Mouse (Mus musculus): Measurements from ENCODE around the gene Dnah11. TPM values are rescaled to one million over a fixed set of nuclear protein-coding genes. Genes with fewer than 3 reads are reported as not detected.
A peak's percentile ranks its signal among the peaks of the same experiment; 100 is the strongest.

The Dnah11 gene
- 0.01 and 0.04 TPM in 2 replicates for polyA plus RNA-seq (2016; fragmentation: Nextera tagmentation; extraction: Ambion mirVana)

DNA sequence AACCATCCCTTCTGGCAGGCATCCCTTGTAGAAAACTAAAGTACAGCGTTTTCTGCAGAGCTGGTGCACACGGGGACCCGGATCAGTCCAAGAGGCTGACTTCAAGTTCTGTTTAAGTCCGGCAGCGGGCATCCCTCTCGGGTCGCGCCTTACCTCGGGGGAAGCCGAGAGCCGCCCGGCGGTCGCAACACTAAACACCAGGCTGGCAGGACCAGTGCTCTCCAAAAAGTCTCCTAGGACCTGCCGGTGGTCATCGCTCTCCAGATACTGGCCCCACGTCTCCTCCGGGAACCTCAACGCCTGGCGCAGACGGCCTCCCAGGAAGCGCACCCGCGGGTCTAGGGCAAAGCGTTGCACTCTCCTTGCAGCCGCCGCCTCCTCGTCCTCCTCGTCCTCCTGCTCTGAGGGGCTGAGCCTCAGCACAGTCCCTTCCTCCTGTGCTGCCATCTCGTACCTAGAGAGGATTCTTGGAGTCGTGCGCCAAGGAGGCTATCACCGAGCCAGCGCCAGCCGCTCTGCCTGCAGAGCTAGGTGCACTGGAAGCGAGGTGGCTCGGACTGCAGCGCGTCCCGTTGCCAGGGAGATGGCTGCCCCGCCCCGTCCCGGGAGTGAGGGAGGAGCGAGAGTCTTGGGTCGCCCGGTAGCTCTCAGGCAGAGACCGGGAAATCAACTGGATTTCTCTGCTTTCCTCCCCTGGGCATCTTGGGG is at the start of gene Dnah11:
TSS of gene Dnah11 (minus strand) at position 658 of the 708 bp plus-strand sequence.
- H3K4me1 ChIP-seq = peaks cover 9% of the 10 kb centered on the region
- H3K27me3 ChIP-seq (ENCODE audit: low read depth, poor library complexity, severe bottlenecking) = peaks cover 51% of the 10 kb centered on the region
- DNase-seq (ENCODE audit: low spot score) = peak; percentile 86
- no peaks in the 10 kb centered on the region for H3K36me3 ChIP-seq
- H3K9me3 ChIP-seq (replicated peaks) = no peaks in the 10 kb centered on the region
- under 1% methylated on average over 47 of the region's 47 CpGs for WGBS
- peak within 1 kb of the TSS; percentile 61 for H3K4me3 ChIP-seq
- H3K27ac ChIP-seq = no peak within 1 kb of the TSS

DNA sequence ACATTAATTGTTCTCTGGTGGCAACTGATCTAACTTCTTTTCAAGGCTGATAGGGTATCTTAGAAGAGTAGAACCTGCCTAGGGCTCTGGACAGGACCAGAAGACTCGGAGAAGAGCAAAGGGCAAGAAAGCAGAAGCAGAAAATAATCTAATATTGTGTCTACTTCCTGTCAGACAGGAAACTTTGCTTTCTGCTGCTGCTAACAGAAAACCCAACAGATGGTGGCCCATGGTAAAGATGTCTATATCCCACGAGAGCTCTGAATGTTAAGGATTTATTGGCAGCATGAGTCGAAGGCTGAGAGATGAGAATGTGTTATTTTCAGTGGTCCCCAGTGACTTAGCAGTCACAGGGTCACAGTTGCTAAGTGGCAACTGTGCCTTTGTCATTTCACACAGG is 22.3 kb upstream of the Dnah11 start:
- no peaks in the 10 kb centered on the region for H3K4me1 ChIP-seq
- no peak for DNase-seq (ENCODE audit: low spot score)
- no peaks in the 10 kb centered on the region for H3K27me3 ChIP-seq (ENCODE audit: low read depth, poor library complexity, severe bottlenecking)
- H3K9me3 ChIP-seq (replicated peaks) = no peaks in the 10 kb centered on the region
- H3K27ac ChIP-seq = no peak overlapping the region
- H3K36me3 ChIP-seq = no peaks in the 10 kb centered on the region
- no peak overlapping the region for H3K4me3 ChIP-seq
- WGBS = 70% methylated on average over 3 of the region's 3 CpGs

DNA sequence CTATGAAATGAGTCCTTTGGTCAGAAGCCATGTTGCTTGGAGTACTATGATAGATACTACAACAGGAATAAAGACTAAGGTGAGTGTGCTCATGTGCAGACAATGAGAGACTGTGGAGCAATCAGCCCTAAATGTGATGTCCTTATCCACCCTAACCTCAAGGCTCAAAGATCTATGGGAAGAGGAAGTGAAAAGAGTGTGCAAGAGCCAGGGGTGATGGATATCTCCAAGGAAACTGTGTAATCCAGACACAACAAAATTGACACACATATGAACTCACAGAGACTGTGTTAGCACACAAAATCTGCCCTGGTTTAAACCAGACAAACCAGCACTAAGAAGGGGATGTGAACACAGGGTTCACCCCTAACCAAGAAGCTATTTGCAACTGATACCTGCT is 21.2 kb upstream of the Dnah11 start:
- Histone ChIP-seq H3K27ac (no peak overlapping the region), H3K4me3 (no peak overlapping the region), H3K36me3 (no peaks in the 10 kb centered on the region), H3K27me3 (ENCODE audit: low read depth, poor library complexity, severe bottlenecking) (no peaks in the 10 kb centered on the region), H3K4me1 (no peaks in the 10 kb centered on the region), H3K9me3 (replicated peaks) (no peaks in the 10 kb centered on the region)
- DNase-seq (ENCODE audit: low spot score) = no peak

DNA sequence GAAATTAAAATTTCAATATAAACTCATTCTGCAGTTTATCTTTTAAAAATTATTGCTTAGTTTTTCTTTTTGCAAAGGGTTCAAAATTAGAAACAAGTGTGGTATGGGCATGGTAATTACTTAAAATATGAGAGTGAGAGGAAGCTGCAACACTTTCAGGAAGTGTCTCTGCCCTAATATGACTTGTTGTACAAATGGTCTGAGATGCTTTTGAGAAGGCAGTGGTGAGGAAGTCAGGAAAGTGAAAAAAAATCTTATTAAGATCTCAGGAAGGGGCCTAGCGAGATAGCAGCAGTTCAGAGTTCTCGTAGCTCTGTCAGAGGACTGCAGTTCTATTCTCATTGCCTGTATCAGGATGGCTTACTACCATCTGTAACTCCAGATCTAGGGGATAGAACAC is 13.3 kb upstream of the Dnah11 start:
- 93% methylated on average over 2 of the region's 2 CpGs for WGBS
- no peak overlapping the region for H3K4me3 ChIP-seq
- no peaks in the 10 kb centered on the region for H3K9me3 ChIP-seq (replicated peaks)
- H3K36me3 ChIP-seq = no peaks in the 10 kb centered on the region
- no peaks in the 10 kb centered on the region for H3K4me1 ChIP-seq
- H3K27ac ChIP-seq = no peak overlapping the region
- no peak for DNase-seq (ENCODE audit: low spot score)
- H3K27me3 ChIP-seq (ENCODE audit: low read depth, poor library complexity, severe bottlenecking) = no peaks in the 10 kb centered on the region

DNA sequence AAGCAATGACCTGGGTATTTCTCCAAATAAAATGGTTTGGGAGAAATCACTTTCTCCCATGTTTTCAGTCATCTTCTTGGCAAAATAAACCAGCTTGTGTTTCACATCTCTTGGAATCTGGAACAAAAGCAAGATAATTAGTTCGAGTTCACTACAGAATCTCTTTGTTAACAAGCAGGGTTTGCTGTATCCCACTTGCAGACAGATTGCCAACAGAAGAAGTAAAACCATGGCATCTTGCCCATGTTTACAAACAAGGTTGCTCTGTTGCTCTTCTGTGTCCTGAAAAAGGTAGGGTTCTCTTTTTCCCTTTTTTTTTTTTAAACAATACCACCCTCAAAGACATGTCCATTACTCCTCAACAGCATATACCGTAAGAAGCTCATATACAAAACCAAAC is 2.3 kb downstream of the Dnah11 start:
- DNase-seq (ENCODE audit: low spot score) = no peak
- Histone ChIP-seq H3K9me3 (replicated peaks) (no peaks in the 10 kb centered on the region), H3K4me1 (peaks cover 9% of the 10 kb centered on the region), H3K4me3 (no peak overlapping the region), H3K36me3 (no peaks in the 10 kb centered on the region), H3K27me3 (ENCODE audit: low read depth, poor library complexity, severe bottlenecking) (peaks cover 51% of the 10 kb centered on the region), H3K27ac (no peak overlapping the region)
- WGBS = 84% methylated on average over 2 of the region's 2 CpGs

DNA sequence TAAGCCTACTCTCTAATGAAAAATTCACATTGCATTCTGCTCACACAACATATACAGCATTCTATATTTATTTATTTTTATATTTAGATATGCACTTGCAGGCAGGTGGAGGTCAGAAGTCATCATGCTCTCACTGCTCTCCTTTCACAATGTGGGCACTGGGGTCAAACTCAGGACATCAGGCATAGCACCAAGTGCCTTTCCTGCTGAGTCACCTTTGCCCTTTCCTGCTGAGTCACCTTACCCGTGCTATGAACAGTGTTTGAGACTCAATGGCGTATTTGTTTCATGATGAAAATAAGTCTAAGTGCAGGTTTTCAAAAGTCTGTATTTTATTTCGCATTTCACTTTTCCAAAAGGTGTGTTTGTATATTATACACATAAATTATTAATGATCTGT is 9.3 kb downstream of the Dnah11 start:
- DNase-seq (ENCODE audit: low spot score) = no peak
- peaks cover 21% of the 10 kb centered on the region for H3K4me1 ChIP-seq
- no peaks in the 10 kb centered on the region for H3K9me3 ChIP-seq (replicated peaks)
- H3K4me3 ChIP-seq = no peak overlapping the region
- WGBS = 78% methylated on average over 3 of the region's 3 CpGs
- no peak overlapping the region for H3K27ac ChIP-seq
- H3K36me3 ChIP-seq = no peaks in the 10 kb centered on the region
- H3K27me3 ChIP-seq (ENCODE audit: low read depth, poor library complexity, severe bottlenecking) = no peaks in the 10 kb centered on the region

DNA sequence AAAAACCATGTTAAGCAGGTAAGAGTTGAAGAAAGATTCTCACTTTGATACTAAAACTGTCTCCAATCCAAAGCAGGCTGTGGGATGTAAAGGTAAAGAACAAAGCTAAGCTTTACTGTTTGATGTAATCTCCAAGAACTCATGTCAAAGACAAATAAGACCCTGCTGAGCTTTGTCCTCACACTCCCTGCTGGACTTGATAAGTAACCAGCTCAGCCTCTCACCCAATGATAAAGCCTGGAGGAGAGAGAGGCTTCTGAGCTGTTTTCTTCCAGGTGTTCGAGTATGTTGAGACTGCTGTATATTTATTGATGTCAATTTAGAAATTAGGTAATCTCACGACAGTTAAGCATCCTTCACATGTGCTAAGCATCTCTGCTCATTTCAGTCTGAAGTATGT is 11.2 kb downstream of the Dnah11 start:
- H3K4me3 ChIP-seq = no peak overlapping the region
- no peak for DNase-seq (ENCODE audit: low spot score)
- no peak overlapping the region for H3K27ac ChIP-seq
- WGBS = 69% methylated on average over 2 of the region's 2 CpGs
- no peaks in the 10 kb centered on the region for H3K36me3 ChIP-seq
- peaks cover 21% of the 10 kb centered on the region for H3K4me1 ChIP-seq
- H3K27me3 ChIP-seq (ENCODE audit: low read depth, poor library complexity, severe bottlenecking) = no peaks in the 10 kb centered on the region
- H3K9me3 ChIP-seq (replicated peaks) = no peaks in the 10 kb centered on the region

DNA sequence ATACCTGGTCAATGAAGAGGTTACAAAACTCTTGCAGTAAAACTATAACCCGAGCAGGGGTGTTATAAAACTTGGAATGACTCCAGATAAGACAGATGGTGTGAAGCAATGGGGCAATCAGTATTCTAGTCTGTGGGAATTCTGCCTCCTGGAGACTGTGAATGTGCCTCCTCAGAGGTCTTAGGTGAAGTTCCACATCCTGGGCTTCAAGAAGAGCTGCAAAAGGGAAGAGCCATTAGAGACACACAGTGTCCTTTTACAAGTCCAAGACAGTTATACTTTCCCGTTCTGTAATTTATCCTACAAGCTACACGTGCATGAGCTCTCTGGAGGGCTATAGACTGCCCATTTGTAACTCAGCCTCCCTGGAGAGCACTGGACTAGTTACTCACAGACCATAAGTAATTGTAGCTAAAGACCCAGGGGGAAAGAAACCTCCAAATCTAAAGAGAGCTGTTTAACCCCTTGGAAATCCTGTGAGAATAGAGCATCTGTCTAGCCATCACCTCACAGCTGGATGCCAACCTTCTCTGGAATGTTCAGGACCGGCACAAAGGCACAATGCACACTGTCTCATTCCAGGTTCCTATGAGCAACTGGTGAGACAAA is 11.9 kb downstream of the Dnah11 start:
- Histone ChIP-seq H3K27ac (no peak overlapping the region), H3K27me3 (ENCODE audit: low read depth, poor library complexity, severe bottlenecking) (no peaks in the 10 kb centered on the region), H3K36me3 (no peaks in the 10 kb centered on the region), H3K4me1 (peaks cover 21% of the 10 kb centered on the region), H3K4me3 (no peak overlapping the region), H3K9me3 (replicated peaks) (no peaks in the 10 kb centered on the region)
- 38% methylated on average over 4 of the region's 4 CpGs for WGBS
- no peak for DNase-seq (ENCODE audit: low spot score)

DNA sequence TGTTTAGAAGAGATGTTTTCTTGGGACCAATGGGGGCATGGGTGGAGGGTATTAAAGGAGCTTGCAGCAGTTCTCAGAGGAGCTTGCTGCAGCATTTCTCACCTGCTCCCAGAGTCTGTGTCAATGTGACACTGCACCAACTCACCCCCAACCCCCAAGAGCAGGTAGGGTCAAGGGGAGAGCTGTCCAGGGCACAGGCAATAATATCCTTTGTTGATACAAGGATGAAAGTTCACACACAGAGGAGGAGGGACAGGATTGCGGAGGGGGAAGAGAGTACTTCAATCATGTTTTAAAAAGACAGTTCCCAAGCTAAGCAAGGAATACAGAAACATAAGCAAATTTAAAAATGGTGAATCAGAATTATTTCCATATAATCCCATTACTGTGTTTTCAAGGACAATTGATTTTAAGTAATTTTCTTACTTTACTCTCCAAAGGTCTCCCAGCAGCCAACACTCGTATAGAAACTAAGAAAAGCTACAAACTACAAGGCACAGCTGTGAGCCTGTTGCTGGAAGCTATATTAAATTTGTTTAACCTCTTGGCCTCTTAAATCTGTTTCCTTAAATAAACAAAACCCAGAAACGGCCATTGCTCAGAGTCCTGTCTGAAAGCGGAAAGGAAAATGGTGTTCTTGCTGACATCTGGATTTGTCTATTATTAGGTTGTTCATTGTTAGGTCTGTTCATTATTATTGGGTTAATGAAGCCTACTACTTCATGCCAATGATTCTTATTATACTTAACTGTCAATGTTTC is 12.5 kb downstream of the Dnah11 start:
- Histone ChIP-seq H3K27me3 (ENCODE audit: low read depth, poor library complexity, severe bottlenecking) (no peaks in the 10 kb centered on the region), H3K27ac (peak overlapping the region; percentile 30; the same call in 1 of the 2 replicates), H3K4me3 (no peak overlapping the region), H3K9me3 (replicated peaks) (no peaks in the 10 kb centered on the region), H3K4me1 (peaks cover 21% of the 10 kb centered on the region), H3K36me3 (no peaks in the 10 kb centered on the region)
- no peak for DNase-seq (ENCODE audit: low spot score)
- WGBS = 30% methylated on average over 4 of the region's 4 CpGs

DNA sequence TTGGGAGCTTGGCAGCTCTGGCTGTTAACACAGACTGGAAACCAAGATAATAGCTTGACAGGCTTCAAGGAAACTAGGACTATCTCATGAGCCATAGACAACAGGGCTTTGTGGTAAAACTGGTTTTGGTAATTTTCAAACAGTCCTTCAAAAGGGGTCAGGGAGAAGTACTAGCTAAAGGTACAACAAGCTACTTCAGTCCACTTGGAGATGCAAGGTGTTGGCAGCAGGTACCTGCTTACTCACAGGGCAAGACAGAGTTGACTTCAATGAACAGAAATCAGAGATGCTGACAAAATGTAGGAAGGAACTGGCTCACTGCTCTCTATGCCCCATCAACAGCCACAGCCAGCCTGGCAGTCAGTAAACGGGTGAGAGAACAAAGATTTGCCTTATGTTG is 14.1 kb downstream of the Dnah11 start:
- Histone ChIP-seq H3K4me3 (no peak overlapping the region), H3K27ac (no peak overlapping the region), H3K4me1 (peaks cover 21% of the 10 kb centered on the region), H3K27me3 (ENCODE audit: low read depth, poor library complexity, severe bottlenecking) (no peaks in the 10 kb centered on the region), H3K36me3 (no peaks in the 10 kb centered on the region), H3K9me3 (replicated peaks) (no peaks in the 10 kb centered on the region)
- WGBS = 93% methylated on average over 1 of the region's 1 CpGs
- DNase-seq (ENCODE audit: low spot score) = no peak

DNA sequence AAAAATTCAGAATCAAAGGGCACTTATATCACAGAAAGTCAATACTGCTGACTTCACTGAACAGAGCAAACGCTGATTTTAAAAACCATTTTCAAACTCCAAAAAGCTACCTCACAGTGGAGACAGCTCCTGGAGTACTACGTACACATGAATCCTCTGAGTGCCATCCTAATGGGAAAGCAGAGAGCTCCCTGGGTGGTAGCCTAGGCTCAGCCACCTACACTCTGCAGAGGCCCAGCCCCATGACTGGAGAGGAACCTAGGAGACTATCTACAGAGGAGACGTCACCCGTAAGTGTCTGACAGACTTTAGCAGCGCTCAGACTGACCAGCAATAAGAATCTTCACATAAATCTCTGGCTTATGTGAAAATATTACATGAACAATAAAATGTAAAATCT is 21.1 kb downstream of the Dnah11 start:
- no peaks in the 10 kb centered on the region for H3K9me3 ChIP-seq (replicated peaks)
- no peak overlapping the region for H3K27ac ChIP-seq
- H3K27me3 ChIP-seq (ENCODE audit: low read depth, poor library complexity, severe bottlenecking) = no peaks in the 10 kb centered on the region
- no peak for DNase-seq (ENCODE audit: low spot score)
- WGBS = 94% methylated on average over 5 of the region's 5 CpGs
- H3K4me3 ChIP-seq = no peak overlapping the region
- no peaks in the 10 kb centered on the region for H3K4me1 ChIP-seq
- H3K36me3 ChIP-seq = no peaks in the 10 kb centered on the region

DNA sequence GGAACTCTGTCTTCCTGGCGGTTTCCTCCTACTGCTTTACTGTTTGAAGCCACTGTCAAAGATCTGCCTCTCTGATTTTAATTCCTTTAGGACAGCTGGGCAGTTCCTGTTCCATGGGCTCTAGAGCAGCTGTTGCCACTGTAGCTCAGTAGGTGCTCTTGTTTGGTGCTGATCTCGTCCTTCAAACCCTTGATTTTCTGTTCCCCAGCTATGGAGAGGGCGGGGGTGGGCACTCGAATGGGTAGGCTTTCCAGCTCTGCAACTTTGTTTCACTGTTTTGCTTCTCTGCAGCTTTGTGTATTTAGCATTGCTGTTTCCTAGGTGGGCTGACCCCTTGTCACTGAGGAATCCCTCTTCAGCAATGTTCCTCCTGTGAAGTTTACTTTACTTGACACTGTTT is 34.1 kb downstream of the Dnah11 start:
- WGBS = 41% methylated on average over 4 of the region's 4 CpGs
- DNase-seq (ENCODE audit: low spot score) = no peak
- Histone ChIP-seq H3K27ac (no peak overlapping the region), H3K27me3 (ENCODE audit: low read depth, poor library complexity, severe bottlenecking) (no peaks in the 10 kb centered on the region), H3K36me3 (no peaks in the 10 kb centered on the region), H3K4me1 (no peaks in the 10 kb centered on the region), H3K9me3 (replicated peaks) (no peaks in the 10 kb centered on the region), H3K4me3 (no peak overlapping the region)

DNA sequence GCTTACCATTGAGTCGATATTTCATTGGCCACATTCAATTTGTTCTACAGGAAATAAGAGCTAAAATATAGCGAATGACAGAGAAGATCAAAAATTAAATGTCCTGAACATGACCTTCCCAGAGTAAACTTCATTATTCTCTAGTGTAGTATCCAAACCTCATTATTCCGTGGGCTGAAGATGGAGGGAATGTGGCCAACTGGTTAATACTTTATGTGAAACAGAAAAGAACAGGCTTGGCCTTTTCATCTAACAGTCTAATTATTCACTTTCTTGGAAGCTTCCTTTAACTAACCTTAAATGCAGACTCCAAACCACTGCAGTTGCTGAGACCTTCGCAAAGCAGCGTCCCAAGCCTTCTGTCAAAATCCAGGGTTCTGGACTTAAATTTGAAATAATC is 41.9 kb downstream of the Dnah11 start:
- WGBS = 90% methylated on average over 5 of the region's 5 CpGs
- Histone ChIP-seq H3K4me3 (no peak overlapping the region), H3K27me3 (ENCODE audit: low read depth, poor library complexity, severe bottlenecking) (no peaks in the 10 kb centered on the region), H3K4me1 (no peaks in the 10 kb centered on the region), H3K9me3 (replicated peaks) (no peaks in the 10 kb centered on the region), H3K36me3 (no peaks in the 10 kb centered on the region), H3K27ac (no peak overlapping the region)
- no peak for DNase-seq (ENCODE audit: low spot score)

Data from limb, embryonic 10.5 days (tissue).